Mouse (Mus musculus): ENCODE data around the gene Krt25. TPM values are rescaled to one million over a fixed set of nuclear protein-coding genes. Genes with fewer than 3 reads are reported as not detected.

The Krt25 gene
- not detected in 2 replicates for polyA plus RNA-seq (2012; ENCODE audit: insufficient read depth, low replicate concordance)

DNA sequence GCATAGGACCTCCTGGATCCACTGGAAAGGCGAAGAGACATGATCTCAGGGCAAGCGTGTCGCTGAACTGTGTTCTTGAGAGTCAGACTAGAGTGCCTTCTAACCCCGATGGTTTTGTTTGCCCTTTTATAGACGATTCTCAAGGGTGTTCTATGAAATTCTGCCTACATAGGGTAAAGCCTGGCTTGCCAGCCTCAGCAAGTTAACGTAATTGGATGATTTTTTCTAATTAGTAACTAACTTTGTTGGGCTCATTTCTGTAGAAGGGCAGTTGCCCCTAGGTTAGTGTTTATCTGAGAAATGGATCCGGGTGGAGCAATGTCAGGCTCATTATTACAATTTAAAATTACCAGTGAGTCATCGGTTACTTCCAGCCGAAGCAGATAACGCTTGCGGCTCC, at the start of gene Krt25:
TSS of gene Krt25 (minus strand) at position 101 of the 400 bp plus-strand sequence.
- Histone ChIP-seq H3K27me3 (replicated peaks) (peaks cover 8% of the 10 kb centered on the region), H3K36me3 (replicated peaks; ENCODE audit: low read length) (no peaks in the 10 kb centered on the region), H3K4me3 (replicated peaks) (no peak within 1 kb of the TSS), H3K9me3 (no peaks in the 10 kb centered on the region), H3K4me1 (no peaks in the 10 kb centered on the region)
- no peak for TF ChIP-seq GATA1 (IDR thresholded peaks at IDR 0.05; ENCODE audit: borderline replicate concordance, low read length)
- TF ChIP-seq FLI1 (IDR thresholded peaks at IDR 0.05; ENCODE audit: low read length), result no peak

DNA sequence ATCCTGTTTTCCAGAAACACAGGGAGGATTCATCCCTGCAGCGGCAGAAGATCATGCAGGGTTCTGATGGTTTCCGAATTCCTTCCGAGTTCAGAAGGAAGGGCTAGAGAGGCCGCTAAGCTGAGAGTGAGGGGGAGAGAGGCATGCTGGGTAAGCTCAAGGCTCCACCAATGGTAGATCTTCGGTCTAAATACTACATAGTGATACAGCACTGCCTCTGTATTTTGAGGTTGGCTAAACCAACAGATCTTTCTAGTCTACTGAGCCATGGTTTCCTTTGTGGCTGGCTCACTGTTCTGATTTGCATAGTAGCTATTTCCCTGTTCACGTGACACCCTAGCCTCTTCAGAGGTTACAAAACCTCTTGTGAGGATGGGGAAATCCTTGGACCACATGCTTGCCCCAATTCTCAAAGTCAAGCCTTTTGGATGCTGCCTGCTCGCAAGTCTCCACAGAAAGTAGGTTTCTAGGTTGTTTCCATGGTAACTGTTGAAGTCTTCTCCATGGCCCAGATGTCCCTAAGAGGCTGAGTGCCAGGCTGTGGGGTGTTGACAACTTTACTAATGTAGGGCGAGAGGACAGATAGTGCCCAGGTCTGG, 47.2 kb upstream of the Krt25 start:
- H3K9me3 ChIP-seq, result peaks cover 4% of the 10 kb centered on the region; the same call in 1 of the 2 replicates
- H3K36me3 ChIP-seq (replicated peaks; ENCODE audit: low read length), result no peaks in the 10 kb centered on the region

DNA sequence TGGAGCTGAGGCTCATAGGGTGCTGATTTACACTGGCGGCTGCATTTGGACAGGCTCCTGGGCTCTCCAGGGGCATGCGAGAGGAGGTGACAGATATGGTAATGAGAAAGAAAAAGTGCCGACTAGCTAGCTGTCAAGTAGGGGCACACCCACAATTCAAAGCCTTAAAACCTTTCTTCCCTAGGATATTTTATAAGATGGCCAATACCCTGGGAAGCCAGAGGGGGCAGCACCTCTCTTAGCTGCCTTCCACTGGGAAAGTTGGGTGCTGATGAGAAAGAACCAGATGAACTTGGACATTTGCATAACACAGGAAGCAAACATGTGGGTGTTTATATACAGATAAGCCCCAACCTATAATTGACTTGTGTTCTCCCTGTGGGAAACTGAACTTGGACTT, 46.5 kb upstream of the Krt25 start:
- Histone ChIP-seq H3K9me3 (peaks cover 4% of the 10 kb centered on the region; the same call in 1 of the 2 replicates), H3K4me3 (replicated peaks) (no peak overlapping the region), H3K36me3 (replicated peaks; ENCODE audit: low read length) (no peaks in the 10 kb centered on the region), H3K27me3 (replicated peaks) (peaks cover 3% of the 10 kb centered on the region), H3K4me1 (no peaks in the 10 kb centered on the region)
- TF ChIP-seq FLI1 (IDR thresholded peaks at IDR 0.05; ENCODE audit: low read length), result no peak

More for the DNA sequence above, 47.2 kb upstream of the Krt25 start:
- no peaks in the 10 kb centered on the region for H3K4me1 ChIP-seq
- no peak for TF ChIP-seq FLI1 (IDR thresholded peaks at IDR 0.05; ENCODE audit: low read length)
- no peak for TF ChIP-seq GATA1 (IDR thresholded peaks at IDR 0.05; ENCODE audit: borderline replicate concordance, low read length)
- H3K27me3 ChIP-seq (replicated peaks), result peaks cover 3% of the 10 kb centered on the region
- H3K4me3 ChIP-seq (replicated peaks), result no peak overlapping the region

DNA sequence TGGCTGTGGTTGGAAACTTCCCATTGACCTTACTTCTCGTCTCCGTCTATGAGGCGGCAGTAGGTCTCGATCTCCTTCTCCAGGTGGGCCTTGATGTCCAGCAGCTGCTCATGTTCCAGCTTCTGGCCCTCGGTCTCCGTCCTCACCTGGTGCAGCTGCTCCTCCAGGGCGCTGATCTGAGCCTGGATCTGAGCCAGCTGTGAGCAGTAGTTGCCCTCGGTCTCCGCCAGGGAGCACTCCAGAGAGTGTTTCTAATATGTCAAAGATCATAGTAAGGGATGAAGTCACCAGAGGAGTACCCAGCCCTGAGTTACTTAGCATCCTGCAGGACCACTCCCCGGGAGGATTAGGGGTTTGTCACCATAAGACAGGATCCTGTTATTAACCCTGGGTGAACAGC, 44.0 kb upstream of the Krt25 start:
- Histone ChIP-seq H3K27me3 (replicated peaks) (peaks cover 5% of the 10 kb centered on the region), H3K4me1 (no peaks in the 10 kb centered on the region), H3K36me3 (replicated peaks; ENCODE audit: low read length) (no peaks in the 10 kb centered on the region), H3K4me3 (replicated peaks) (no peak overlapping the region), H3K9me3 (peaks cover 4% of the 10 kb centered on the region; the same call in 1 of the 2 replicates)
- TF ChIP-seq GATA1 (IDR thresholded peaks at IDR 0.05; ENCODE audit: borderline replicate concordance, low read length), result no peak
- TF ChIP-seq FLI1 (IDR thresholded peaks at IDR 0.05; ENCODE audit: low read length), result no peak

DNA sequence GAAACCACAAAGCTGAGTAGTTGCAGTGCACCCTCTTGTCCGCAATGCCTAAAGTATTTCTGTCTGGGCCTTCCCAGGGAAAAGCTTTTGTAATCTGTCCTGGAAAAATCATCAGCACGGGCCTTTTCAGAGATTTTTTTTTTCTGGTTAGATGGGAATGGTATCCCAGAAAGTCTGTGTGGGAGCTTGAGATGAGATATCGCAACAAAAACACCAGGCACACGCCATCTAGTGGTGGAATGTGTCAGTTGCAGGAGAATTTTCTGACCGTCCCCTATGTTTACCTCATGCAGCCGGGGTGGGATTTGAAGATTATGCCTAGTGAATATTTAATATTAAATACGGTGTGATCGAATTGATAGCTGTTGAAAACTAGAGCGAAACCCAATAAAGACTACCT, 41.7 kb upstream of the Krt25 start:
- H3K9me3 ChIP-seq, result no peaks in the 10 kb centered on the region
- H3K36me3 ChIP-seq (replicated peaks; ENCODE audit: low read length), result no peaks in the 10 kb centered on the region
- no peak overlapping the region for H3K4me3 ChIP-seq (replicated peaks)
- no peaks in the 10 kb centered on the region for H3K4me1 ChIP-seq
- TF ChIP-seq GATA1 (IDR thresholded peaks at IDR 0.05; ENCODE audit: borderline replicate concordance, low read length) (no peak), FLI1 (IDR thresholded peaks at IDR 0.05; ENCODE audit: low read length) (no peak)
- H3K27me3 ChIP-seq (replicated peaks), result peaks cover 6% of the 10 kb centered on the region

DNA sequence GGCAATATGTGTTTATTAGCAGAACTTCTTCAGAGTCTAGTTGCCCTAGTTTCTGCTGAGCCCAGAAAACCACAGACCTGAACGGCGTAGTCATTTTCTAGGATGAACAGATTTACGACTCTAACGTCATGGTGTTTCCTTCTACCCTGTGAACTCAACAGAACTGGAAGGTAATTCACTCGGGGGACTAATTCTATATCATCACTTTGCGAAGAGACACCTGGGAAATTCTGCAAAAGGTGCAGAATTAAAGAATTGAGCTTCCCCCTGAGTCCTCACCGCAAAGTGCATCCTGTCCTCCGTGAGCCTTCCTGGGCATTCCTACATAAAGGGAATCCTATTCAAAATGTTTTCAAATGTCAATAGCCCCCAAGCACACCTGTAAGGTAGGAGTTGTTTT, 38.7 kb upstream of the Krt25 start:
- Histone ChIP-seq H3K4me3 (replicated peaks) (no peak overlapping the region), H3K4me1 (no peaks in the 10 kb centered on the region), H3K36me3 (replicated peaks; ENCODE audit: low read length) (no peaks in the 10 kb centered on the region), H3K27me3 (replicated peaks) (peaks cover 2% of the 10 kb centered on the region), H3K9me3 (peaks cover 5% of the 10 kb centered on the region; the same call in 1 of the 2 replicates)
- TF ChIP-seq FLI1 (IDR thresholded peaks at IDR 0.05; ENCODE audit: low read length), result no peak

DNA sequence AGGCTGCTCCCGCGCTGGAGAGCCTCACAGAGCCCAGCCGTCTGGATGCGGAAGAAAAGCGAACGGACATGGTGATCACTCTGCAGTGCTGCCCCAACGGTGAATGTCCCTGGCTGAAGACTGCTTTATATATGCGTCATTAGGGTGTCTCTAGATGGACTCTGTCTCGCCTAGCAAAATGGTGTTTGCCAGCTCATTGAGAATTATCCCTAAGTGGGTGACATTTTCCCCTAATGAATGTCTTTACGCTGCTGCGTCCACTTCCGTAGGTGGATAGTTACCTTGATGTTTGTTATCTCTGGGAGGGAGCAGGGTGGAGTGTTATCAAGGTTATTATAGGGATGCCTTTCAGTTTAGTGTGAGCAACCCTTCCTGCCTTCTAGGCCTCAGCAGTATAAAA, 28.3 kb upstream of the Krt25 start, which contains the start of gene Krt27:
TSS of gene Krt27 (minus strand) at position 101 of the 400 bp plus-strand sequence.
- no peak for TF ChIP-seq GATA1 (IDR thresholded peaks at IDR 0.05; ENCODE audit: borderline replicate concordance, low read length)
- TF ChIP-seq FLI1 (IDR thresholded peaks at IDR 0.05; ENCODE audit: low read length), result no peak
- Histone ChIP-seq H3K36me3 (replicated peaks; ENCODE audit: low read length) (no peaks in the 10 kb centered on the region), H3K4me3 (replicated peaks) (no peak within 1 kb of the TSS), H3K27me3 (replicated peaks) (peaks cover 7% of the 10 kb centered on the region), H3K9me3 (no peaks in the 10 kb centered on the region), H3K4me1 (no peaks in the 10 kb centered on the region)

DNA sequence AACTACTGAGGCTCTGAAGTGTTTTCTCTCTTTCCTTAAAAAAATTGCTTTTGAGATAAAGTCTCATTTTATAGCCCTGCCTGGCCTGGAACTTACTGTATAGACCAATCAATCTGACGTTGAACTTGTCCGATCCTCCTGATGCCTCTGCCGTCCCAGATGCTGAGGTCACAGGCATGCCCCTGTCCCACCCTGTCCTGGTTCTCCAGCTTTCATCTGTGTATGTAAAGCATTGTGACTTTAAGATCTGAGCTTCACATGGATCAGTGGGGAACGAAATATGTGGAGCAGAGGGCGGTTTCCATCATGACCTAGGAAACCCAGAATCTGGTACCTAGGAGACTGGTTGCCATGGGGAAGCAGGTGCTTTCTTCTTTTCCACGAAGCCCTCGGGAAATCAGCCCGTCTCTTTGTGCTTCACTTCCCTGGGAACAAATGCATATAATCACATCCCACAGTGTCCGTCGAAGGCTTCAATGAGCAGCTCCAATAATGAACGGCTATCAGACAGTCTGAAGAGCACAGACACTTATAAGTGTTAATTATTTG, 16.6 kb upstream of the Krt25 start:
- H3K4me1 ChIP-seq, result no peaks in the 10 kb centered on the region
- no peak overlapping the region for H3K4me3 ChIP-seq (replicated peaks)
- H3K27me3 ChIP-seq (replicated peaks), result no peaks in the 10 kb centered on the region
- TF ChIP-seq FLI1 (IDR thresholded peaks at IDR 0.05; ENCODE audit: low read length) (no peak), GATA1 (IDR thresholded peaks at IDR 0.05; ENCODE audit: borderline replicate concordance, low read length) (no peak)
- no peaks in the 10 kb centered on the region for H3K36me3 ChIP-seq (replicated peaks; ENCODE audit: low read length)
- no peaks in the 10 kb centered on the region for H3K9me3 ChIP-seq

DNA sequence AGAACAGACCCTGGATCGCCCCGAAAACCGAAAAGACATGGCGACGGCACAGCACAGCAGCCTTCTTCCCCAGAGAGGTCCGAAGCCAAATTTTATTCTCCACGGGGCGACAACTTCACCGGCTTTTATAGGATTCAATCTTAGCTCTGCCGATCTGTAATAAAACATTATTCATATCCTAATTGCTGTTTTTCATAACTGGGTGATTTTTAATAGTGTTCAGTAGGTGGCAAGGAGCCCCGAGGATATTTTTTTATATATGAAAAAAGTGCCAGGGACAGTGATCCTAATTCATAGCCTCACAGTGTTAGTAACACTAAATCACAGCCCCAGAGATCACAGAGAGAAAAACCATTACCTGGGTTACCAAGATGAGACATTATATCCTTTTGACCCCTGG, 15.1 kb upstream of the Krt25 start, which contains the start of gene Krt26:
TSS of gene Krt26 (minus strand) at position 101 of the 400 bp plus-strand sequence.
- Histone ChIP-seq H3K27me3 (replicated peaks) (no peaks in the 10 kb centered on the region), H3K4me3 (replicated peaks) (no peak within 1 kb of the TSS), H3K4me1 (no peaks in the 10 kb centered on the region), H3K9me3 (no peaks in the 10 kb centered on the region), H3K36me3 (replicated peaks; ENCODE audit: low read length) (no peaks in the 10 kb centered on the region)
- no peak for TF ChIP-seq GATA1 (IDR thresholded peaks at IDR 0.05; ENCODE audit: borderline replicate concordance, low read length)
- TF ChIP-seq FLI1 (IDR thresholded peaks at IDR 0.05; ENCODE audit: low read length), result no peak

DNA sequence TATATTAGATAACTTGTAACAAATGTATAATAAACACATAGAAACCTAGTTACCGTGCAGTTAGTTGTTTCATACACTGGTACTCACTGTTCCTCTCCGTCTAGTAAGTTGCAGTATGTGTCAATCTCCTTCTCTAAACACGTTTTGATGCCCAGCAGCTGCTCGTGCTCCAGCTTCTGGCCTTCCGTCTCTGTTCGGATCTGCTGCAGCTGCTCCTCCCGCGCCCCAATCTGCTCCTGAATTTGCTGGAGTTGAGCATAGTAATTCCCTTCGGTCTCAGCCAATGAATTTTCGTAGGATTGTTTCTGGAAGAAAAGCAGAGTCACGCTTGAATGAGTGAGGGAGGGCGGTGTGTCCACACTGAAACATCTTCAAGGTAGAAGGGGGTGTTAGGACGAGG, 10.7 kb upstream of the Krt25 start:
- no peak overlapping the region for H3K4me3 ChIP-seq (replicated peaks)
- H3K36me3 ChIP-seq (replicated peaks; ENCODE audit: low read length), result no peaks in the 10 kb centered on the region
- no peaks in the 10 kb centered on the region for H3K27me3 ChIP-seq (replicated peaks)
- H3K4me1 ChIP-seq, result no peaks in the 10 kb centered on the region
- H3K9me3 ChIP-seq, result no peaks in the 10 kb centered on the region
- TF ChIP-seq GATA1 (IDR thresholded peaks at IDR 0.05; ENCODE audit: borderline replicate concordance, low read length) (no peak), FLI1 (IDR thresholded peaks at IDR 0.05; ENCODE audit: low read length) (no peak)

Measured in megakaryocyte, embryonic 14.5 days (primary cell).